Mouse (Mus musculus): ENCODE data around the gene Srsf10.

- TF ChIP-seq CTCF (IDR thresholded peaks at IDR 0.05; ENCODE audit: low read depth) = no peak
- TF ChIP-seq EP300 (IDR thresholded peaks at IDR 0.05; ENCODE audit: low read depth) = no peak
These were observed 44.5 kb downstream of the Srsf10 start for GRCm38 (mm10) chr4:135900008-135900407.
